ENCODE assay signal across 9 mouse cellular contexts in genomic region chr17:73008901-73009300, GRCm38 (mm10).
DNase-seq lines count a peak whose midpoint lies in the region; ATAC-seq and TF ChIP-seq lines count a peak whose summit lies in the region.
"Had no signal": no experiment of that assay in that cellular context is flagged by ENCODE, and none has a peak within 500 bp of the region (broad histone marks: within the 10 kb centered on the region; RNA-seq: fewer than 3 reads in every experiment).

No protein-coding gene starts in this region.

- H3K27ac ChIP-seq in liver, adult 2 months (replicated peaks; ENCODE audit: insufficient read depth, low read depth, low read length): no peak overlapping the region
- no peak overlapping the region for H3K27ac ChIP-seq in liver, embryonic 12.5 days
- 0 out of 2 replicates have a peak overlapping the region, but pooled peaks have one; percentile 5 for H3K27ac ChIP-seq in heart, embryonic 13.5 days (replicated peaks)
- no peak overlapping the region for H3K27ac ChIP-seq in left cerebral cortex, adult 2 months
- H3K27ac ChIP-seq: neural tube, embryonic 13.5 days had no signal

- H3K4me2 ChIP-seq in liver, embryonic 12.5 days: no peak overlapping the region
- H3K4me2 ChIP-seq in heart, embryonic 13.5 days: no peak overlapping the region
- H3K4me2 ChIP-seq: neural tube, embryonic 13.5 days had no signal

- no peak for TF ChIP-seq POLR2A in liver, adult 2 months (IDR thresholded peaks at IDR 0.05; ENCODE audit: extremely low read depth, insufficient read depth, low read length)

- H3K27me3 ChIP-seq in liver, adult 2 months (ENCODE audit: control insufficient read depth, insufficient read depth, low read length): no peaks in the 10 kb centered on the region
- H3K27me3 ChIP-seq in liver, embryonic 12.5 days (replicated peaks): no peaks in the 10 kb centered on the region
- H3K27me3 ChIP-seq in heart, embryonic 13.5 days (replicated peaks): no peaks in the 10 kb centered on the region
- H3K27me3 ChIP-seq: neural tube, embryonic 13.5 days had no signal

- no peaks in the 10 kb centered on the region for H3K9me3 ChIP-seq in liver, embryonic 12.5 days (replicated peaks)
- H3K9me3 ChIP-seq in heart, embryonic 13.5 days: no peaks in the 10 kb centered on the region
- H3K9me3 ChIP-seq: neural tube, embryonic 13.5 days had no signal

- no peak overlapping the region for H3K9ac ChIP-seq in liver, adult 2 months (ENCODE audit: low read depth, low read length)
- no peak overlapping the region for H3K9ac ChIP-seq in liver, embryonic 12.5 days
- H3K9ac ChIP-seq in heart, embryonic 13.5 days: no peak overlapping the region
- H3K9ac ChIP-seq: neural tube, embryonic 13.5 days had no signal

- peak; percentile 86 for TF ChIP-seq CTCF in liver, adult 2 months (IDR thresholded peaks at IDR 0.05; ENCODE audit: low read depth, low read length)
- TF ChIP-seq CTCF in left cerebral cortex, adult 2 months (IDR thresholded peaks at IDR 0.05): peak; percentile 81

- no peak for ATAC-seq in liver, embryonic 12.5 days
- ATAC-seq in heart, embryonic 13.5 days (ENCODE audit: extremely low read depth, insufficient number of reproducible peaks, low FRiP score, low TSS enrichment): no peak

- intact Hi-C loops in left cerebral cortex, adult 2 months (cut with DNase I): loop anchor here (1.0 to 5.0 kb wide), 2 partner anchors 92 to 119 kb away; partner anchors contain the start of gene Lbh

- H3K4me3 ChIP-seq in liver, adult 2 months (ENCODE audit: insufficient read depth, low read depth, low read length): no peak overlapping the region
- no peak overlapping the region for H3K4me3 ChIP-seq in liver, embryonic 12.5 days
- H3K4me3 ChIP-seq in heart, embryonic 13.5 days: no peak overlapping the region
- H3K4me3 ChIP-seq in left cerebral cortex, adult 2 months: no peak overlapping the region
- H3K4me3 ChIP-seq: neural tube, embryonic 13.5 days had no signal

- no peaks in the 10 kb centered on the region for H3K36me3 ChIP-seq in liver, adult 2 months (ENCODE audit: control insufficient read depth, insufficient read depth, low read length)
- H3K36me3 ChIP-seq in liver, embryonic 12.5 days: no peaks in the 10 kb centered on the region
- no peaks in the 10 kb centered on the region for H3K36me3 ChIP-seq in heart, embryonic 13.5 days
- H3K36me3 ChIP-seq: neural tube, embryonic 13.5 days had no signal

- WGBS in liver, adult 2 months: 52% methylated on average over 4 of the region's 4 CpGs
- WGBS in liver, embryonic 12.5 days (ENCODE audit: insufficient replicate concordance): 23% methylated on average over 4 of the region's 4 CpGs
- 49% methylated on average over 4 of the region's 4 CpGs for WGBS in heart, embryonic 13.5 days

- H3K79me2 ChIP-seq in liver, adult 2 months (ENCODE audit: control insufficient read depth, insufficient read depth, low read length): no peaks in the 10 kb centered on the region

- H3K4me1 ChIP-seq in liver, adult 2 months (ENCODE audit: control insufficient read depth, insufficient read depth, low read length): no peaks in the 10 kb centered on the region
- H3K4me1 ChIP-seq in liver, embryonic 12.5 days: no peaks in the 10 kb centered on the region
- peaks cover 62% of the 10 kb centered on the region for H3K4me1 ChIP-seq in heart, embryonic 13.5 days
- H3K4me1 ChIP-seq: neural tube, embryonic 13.5 days had no signal

- DNase-seq in liver, adult 2 months (ENCODE audit: extremely low read depth, low read depth, low spot score): peak; percentile 33
- DNase-seq in T-cell, adult 2 months (ENCODE audit: low spot score): peak; percentile 82
- peak; percentile 51 to 68 for DNase-seq in cerebellum, postnatal 14 days
- DNase-seq in left cerebral cortex, adult 2 months (ENCODE audit: extremely low spot score in 1 of 2, low spot score in 2 of 2): peak; percentile 19 to 39
- peak; percentile 83 for DNase-seq in naive thymus-derived CD4-positive, alpha-beta T cell, adult 2 months (ENCODE audit: low read depth)
- DNase-seq in thymus, postnatal 25 days: peak; percentile 61

Comparison
In these comparisons a context has a peak if more than half of its experiments do, and no peak if none do; other contexts are left out.
1. DNase-seq: peak in every context shown above with its lines; median percentile 83 in naive thymus-derived CD4-positive, alpha-beta T cell, adult 2 months; 82 in T-cell, adult 2 months; 61 in thymus, postnatal 25 days; 60 in cerebellum, postnatal 14 days; 33 in liver, adult 2 months; 29 in left cerebral cortex, adult 2 months.